Mouse (Mus musculus) right cerebral cortex, postnatal 4 days (tissue): Measurements from ENCODE around the gene Elmo1.
"Not testable (repeated sequence)": the region's sequence is repeated elsewhere in the genome, so short reads cannot be mapped to it uniquely, and the experiment has no call there.

Experiments
- DNase-seq: peaks from one replicate; pipeline ENCODE4 v3.0.0-alpha.2; 2022

The Elmo1 gene

DNA sequence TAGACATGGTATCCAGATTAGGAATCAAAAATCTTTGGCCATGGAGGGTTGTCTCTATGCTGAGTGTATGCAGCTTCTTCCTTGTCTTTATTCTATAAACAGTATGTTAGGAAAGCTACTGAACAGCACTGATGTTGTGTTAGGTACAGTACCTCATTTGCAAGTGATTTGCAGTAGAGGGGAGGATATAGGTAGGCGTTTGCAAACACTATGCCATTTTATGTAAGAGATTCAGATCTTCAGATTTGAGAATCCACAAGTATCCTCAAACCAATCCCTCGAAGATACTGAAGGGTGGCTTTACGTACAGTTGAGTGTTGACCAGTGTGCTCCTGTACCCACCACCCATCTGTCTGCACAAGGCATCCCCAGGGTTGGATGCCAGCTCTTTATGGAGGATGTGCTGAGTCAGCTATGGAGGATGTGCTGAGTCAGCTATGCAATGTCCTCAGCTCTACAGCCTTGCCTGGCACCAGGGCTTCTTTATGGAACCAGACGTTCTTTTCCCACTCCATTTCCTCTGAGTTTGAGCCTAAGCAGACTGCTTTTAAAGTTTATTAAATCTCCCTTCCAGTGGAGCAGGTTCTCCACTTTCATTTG, 465.6 kb downstream of the Elmo1 start:
- DNase-seq = no peak

DNA sequence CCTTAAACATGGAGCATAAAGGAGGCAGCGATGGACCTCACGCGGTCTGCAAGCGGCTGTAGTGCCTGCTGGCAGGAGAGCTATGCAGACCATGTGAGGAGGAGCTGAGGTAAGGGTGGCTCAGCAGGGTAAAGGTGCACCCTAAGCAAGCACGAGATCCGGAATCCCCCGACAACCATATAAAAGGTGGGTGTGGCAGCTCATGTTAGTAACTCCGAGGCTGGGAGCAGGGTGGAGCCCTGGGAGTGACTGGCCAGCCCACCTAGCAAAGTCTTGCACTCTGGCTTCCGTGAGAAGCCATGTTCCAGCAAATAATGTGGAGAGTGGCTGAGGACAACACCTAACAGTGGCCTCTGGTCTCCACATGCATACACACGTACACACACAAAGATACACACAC, 466.3 kb downstream of the Elmo1 start:
- DNase-seq = no peak

DNA sequence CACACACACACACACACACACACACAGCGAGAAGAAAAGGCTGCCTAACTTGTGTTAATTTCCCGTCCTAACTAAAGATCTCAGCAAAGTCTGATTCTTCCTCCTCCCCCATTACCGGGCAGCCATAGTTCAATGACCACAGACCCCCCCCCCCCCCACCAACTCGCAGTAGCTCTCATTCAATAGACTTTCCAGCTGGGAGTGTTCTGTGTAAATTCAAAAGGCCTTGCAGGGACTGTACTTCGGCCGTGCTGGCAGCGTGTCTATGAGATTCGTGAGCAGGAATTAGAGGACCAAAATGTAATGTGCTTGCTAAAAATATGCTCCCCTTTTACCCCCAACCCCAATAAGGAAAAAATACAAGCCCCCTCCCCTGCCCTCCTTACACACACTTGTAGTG, 466.8 kb downstream of the Elmo1 start:
- DNase-seq = no peak

DNA sequence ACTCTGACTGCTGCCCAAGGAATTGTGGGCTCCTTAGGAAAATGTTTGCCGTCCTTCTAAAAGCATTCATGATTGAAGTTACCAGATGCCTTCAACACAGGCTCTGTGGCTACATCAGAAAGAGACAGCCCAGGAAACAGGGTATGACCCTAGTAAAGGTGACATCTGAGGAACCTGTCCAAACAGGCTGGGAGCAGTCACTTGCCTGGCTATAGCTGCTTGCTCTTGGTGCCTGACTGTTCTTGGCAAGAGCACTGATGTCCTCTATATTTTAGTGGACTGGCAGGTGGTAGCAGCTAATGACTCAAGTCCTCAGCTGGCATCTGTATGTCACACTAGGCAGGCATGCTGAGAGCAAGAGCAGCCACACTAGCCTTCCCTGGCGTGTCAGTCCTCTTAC, 468.0 kb downstream of the Elmo1 start:
- DNase-seq = no peak

DNA sequence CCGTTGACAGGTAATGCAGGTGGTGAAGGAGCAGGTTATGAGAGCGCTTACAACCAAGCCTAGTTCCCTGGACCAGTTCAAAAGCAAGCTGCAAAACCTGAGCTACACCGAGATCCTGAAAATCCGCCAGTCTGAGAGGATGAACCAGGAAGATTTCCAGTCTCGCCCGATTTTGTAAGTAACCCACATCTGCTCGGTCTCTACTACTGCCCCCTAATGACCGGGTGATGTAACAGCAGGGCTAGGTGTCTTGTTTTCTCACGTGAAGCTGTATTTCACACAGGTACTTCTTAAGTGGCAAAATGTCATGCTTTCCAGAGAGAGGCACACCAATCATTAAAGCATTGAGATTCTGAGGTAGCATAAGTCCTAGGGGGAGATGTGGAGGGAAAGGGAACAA, 474.0 kb downstream of the Elmo1 start:
- DNase-seq = no peak

DNA sequence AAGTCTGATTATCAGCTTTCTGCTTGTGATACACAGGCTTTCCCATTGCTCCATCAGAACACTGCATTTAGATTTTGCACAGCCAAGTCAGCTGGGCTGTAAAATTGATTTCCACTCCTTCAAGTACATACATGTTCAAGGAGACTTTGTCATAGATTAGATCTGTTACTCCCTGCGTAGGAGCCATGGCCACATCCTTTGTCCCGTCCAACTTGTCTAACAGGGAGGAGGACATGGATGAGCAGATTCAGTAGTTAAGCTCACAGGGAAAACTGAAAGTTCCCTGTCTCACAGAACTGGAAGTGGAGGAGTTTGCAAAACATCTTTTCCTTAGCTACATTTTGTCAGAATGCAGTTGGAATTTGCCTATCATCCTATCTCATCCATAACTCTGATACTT, 484.8 kb downstream of the Elmo1 start:
- no peak for DNase-seq

DNA sequence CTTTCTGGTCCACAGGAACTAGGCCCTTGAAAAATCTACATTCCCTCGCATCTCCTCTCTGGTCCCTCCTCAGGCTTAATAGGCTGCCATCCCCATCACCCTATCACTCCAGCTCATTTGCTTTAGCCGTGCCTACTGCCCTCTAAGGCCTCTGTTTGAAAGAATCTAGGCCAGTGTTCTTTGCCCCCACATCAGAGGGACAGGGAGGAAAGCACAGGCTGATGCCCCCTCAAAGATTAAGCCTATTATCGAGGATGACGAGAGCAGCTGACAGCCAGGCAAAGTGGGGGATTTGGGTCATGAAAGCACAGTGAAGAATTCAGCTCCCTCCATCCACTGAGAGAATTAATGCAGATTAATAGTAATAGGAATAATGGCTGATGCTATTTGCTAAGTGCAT, 495.5 kb downstream of the Elmo1 start:
- no peak for DNase-seq

DNA sequence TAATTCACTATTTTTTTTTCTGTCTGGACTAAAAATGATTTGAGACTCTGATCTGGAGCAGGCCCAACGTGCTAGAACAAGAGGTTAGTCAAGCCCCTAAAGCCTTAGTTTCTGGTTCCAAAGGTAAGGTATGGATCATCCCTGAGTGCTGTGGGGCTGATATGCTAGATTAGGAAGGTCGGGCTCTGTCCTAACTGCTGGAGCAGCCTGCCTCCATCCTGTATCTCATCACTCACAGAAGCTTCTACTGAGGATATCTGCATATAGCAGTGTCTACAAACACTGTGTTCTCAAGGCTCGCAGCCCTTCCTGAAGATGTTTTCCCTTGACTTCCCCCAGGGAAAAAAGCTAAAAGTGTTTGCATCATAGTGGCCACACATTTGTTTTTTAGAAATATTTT, 496.1 kb downstream of the Elmo1 start:
- no peak for DNase-seq

DNA sequence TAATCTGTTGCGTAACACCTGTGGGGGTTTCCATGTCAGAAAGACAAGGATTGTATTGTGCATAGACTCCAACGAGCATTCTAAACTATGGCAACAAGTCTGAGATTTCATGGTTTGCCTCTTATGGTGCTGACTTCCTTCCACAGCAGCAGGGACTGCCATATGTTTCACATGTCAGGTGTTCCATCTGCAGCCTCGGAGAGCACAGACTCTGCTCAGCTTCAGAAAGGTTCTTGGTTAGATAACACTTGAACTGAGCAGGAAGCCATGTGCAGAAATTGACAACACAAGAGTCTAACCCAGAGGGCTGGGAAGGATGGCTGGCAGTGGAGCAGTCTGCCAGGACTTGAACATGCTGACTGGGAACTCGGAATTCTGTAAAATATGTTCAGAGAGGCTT, 500.6 kb downstream of the Elmo1 start:
- DNase-seq = no peak

DNA sequence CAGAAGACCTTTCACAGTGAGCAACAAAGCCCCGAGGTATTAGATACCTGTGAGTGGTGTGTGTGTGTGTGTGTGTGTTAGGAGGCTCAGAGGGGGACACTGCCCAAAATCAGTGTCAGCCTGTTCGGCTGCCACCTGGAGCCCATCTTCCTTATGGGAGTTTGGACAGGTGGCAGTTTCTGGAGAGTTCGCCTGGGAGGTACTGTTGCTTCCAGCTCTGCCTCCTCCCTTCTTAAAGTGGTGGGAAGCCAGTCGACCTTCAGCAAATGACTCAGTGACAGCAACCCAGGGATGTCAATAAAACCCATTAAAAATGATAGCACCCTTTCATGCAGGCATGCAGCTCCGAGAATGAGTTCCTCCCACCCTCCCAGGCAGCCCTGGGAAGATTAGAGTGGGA, 506.9 kb downstream of the Elmo1 start:
- no peak for DNase-seq

DNA sequence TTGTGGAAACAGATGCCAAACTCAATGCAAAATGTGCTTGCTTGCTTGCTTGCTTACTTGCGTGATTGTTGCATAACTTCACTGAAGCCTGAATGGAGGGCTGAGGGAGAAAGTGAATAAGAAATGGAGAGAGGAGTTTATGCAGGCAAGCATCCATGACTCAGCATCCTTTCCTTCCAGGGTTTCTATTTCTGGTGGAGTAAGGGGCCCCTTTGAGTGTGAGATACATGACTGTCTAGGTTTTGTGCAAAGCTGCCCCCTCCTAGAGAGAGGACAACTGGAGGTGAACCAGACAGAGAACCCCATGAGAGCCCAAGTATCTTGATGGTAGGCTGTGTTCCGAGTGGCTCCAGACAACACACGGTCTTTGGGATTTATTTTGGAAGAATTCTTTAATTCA, 508.2 kb downstream of the Elmo1 start:
- no peak for DNase-seq

DNA sequence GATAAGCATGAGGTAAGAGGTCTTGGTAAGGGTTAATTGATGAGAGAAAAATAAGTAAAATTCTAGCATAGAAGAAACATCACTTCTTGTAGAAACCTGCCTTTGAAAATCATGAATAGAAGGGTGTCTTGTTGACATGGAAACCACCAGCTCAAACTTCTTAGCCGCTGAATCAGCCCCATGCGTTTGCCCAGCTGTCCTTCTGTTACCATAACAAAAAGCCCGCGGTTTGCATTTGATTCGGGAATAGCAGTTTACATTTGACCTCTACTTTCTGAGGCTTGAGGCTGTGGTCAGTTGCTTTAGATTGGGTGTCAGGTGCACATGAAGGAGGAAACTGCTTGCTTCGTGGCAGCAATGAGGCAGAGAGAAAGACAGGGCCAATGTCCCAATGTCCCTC, 509.9 kb downstream of the Elmo1 start:
- no peak for DNase-seq

DNA sequence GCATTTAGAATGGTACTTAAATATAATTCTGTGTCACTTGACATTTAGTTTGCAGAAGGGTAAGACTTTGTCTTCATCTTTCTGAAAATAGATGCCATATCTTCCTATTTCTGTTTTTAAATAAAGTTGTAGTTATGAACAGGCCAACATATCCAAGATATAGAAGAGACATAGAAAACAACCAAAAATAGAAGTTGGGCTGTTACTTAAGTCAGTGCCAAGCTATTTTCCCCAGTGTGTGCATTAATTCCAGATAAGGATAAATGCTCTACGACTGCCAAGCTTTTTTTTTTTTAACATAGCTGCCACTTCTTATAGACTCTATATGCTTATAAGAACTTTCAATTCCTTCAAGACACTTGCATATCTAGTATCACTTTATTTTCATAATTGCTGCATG, 511.0 kb downstream of the Elmo1 start:
- DNase-seq = no peak

DNA sequence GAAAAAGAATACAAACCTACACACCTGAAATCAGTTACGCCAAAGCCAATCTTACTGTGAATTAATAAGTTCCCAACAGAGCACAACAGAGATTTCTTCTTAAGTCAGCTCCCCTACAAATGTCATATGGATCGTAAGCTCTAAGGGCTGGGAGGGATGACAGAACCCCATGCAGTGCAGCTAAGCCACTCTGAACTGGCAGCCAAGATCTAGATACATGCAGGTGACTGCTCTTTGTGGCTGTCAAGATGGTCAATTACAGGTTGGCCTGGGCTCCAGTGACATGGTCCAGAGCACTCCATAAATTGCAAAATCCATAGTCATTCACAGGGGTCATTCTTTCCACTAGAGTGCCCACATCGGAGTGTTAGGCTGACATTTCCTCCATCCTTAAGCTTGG, 516.5 kb downstream of the Elmo1 start:
- DNase-seq = no peak

DNA sequence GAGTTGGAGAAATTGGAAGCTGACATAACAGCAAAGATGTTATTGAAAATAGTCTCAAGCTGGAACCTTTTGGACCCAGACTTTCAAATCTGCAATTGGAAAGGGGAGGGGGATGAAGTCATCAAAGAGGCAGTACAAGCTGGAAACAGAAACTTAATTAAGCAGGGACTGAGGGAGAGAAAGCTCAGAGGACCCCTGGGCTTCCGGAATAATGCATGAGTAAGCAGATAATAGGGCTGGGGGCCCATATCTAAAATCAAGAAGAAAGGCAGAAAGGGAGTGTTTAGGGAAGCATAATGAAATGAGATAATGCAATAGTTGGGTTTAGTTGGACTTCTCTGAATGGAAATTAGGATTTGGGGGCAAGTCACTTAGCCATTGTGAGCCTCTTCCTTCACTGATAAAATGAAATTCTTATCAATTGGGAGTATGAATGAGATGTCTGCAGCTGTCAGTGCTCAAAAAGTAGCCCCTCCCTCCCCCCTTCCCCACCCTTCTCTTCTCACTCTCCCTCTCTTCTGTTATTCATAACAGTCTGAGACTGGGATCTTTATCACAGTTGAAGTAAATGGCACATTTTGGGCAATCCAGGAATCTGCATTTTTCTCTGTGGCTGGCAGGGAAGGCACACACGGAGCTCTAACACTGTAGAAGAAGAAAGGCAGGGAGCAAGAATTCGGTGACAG, 518.8 kb downstream of the Elmo1 start:
- no peak for DNase-seq

DNA sequence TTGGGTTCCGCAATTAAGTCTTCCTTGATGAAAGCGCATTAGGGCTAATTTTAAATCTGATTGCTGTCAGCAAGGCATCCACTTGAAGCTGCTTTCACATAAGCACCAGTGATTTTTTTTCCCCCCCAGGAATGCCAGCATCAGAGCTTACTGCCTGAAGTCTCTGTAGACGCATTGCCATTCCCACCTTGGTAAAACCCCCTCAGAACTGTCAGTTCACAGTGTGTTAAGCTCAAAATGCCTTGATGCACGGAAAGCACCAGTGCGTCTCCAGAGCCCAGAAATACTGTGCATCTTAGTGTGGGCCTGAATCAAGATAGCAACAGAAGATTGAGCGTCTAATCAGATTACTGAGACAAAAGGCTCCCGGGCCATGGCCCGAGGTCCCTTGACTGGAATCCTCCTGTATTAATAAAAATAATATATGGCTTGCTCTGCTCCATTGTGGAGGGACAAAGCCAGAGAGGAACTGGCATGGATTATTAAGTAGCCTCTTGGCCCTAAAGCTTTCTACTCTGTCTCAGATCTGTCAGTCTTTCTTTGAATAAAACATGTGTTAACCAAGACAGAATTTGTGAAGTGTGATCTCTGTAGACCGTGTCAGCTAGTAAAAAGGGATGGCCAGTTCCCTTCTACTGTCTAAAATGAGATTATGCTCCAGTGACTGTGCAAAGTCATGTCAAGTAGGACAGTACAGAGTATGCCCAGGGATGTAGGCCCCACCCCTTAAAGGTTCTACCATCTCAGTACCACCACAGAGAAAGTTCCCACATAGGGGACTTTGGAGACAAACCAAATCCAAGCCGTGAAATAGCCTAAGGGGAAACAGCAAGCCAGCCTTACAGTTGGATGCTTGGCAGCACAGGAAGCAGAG, 525.4 kb downstream of the Elmo1 start:
- no peak for DNase-seq

DNA sequence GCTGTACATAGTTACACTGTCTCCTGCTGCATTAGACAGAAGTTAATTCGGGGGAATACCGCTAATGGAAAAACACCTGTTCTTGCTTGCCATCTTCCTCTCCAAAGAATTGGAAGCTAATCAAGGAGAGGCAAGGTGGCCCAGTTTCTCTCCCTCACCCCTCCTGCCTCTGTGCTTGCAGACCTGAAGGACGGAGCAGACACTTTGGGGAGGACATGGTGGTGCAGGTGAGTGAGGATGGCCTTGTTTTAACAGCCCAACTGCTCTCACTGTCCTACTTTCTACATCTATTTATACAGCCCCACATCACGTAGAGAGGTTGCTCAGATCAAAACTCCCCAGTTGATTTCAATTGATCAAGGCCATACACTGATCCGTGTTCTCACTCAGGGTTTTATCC, 529.5 kb downstream of the Elmo1 start:
- DNase-seq = no peak

DNA sequence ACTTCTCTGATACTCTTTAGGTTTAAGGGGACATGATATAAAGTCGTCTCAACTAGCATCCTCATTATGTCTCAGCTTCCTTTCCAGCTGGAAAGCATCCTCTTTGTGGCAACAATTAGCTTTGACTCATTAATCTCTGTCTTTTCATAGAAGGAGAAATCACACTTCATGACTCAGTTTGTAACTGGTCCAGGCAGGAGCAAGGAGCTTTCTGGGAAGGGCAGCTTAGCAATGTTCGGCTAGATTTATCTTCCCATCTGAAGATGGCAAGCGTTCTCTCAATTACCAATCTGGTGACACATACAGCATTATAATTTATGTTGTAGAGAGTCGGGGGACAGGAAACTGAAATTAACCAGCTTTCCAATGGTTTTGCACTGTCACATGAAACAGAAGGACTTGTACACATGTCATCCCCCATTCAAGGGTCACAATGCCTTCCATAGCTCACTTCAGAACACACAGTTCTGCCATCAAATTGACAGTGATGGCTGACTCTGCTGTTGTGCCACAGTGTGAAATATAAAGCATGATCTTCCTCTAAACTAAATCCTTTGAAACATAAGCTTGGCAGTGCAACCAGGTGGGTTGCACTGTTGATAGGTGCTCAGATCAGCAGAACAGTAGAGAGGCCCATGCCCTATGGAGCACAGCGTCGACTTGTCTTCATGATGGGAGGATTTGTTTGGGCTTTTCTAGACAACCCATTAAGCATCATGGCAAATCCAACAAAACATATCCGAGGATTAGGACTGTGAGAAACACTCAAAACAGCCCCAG, 532.9 kb downstream of the Elmo1 start:
- no peak for DNase-seq

DNA sequence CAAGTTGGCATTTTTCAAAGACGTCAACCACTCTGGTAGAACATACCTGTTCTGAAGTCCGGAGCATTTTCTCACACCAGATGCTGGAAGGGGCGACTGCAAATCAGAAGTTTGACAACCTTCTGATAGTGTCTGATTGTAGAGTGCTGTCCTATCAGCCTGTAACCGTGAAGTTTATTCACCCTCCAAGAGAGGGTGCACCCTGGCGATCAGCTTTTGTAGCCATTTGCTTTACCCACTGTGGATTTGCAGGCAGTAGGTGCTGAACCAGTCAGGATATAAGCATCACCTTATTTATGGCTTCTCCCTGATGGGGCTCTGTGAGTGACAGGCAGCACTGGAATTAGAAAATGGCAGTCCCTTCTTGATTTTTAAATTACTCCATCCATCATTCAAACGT, 537.4 kb downstream of the Elmo1 start:
- no peak for DNase-seq

DNA sequence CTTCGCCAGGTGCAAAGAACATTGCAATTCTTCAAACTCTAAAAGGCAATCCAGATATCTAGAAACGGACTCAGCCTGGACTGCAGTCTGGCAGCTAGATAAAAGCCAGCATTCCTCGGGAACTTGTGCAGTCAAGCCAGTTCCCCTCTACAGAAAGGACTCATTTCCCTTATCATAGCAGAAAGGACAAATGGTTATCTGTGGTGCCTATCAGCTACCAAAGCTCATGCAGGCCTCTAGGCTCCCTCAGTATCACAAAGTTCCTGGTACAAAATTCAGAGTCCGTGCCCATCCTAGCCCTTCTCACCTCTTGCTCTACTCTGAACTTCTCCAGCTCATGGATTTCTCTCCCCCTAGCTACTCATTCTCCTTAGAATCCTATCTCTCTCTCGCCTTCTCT, 542.1 kb downstream of the Elmo1 start:
- no peak for DNase-seq

DNA sequence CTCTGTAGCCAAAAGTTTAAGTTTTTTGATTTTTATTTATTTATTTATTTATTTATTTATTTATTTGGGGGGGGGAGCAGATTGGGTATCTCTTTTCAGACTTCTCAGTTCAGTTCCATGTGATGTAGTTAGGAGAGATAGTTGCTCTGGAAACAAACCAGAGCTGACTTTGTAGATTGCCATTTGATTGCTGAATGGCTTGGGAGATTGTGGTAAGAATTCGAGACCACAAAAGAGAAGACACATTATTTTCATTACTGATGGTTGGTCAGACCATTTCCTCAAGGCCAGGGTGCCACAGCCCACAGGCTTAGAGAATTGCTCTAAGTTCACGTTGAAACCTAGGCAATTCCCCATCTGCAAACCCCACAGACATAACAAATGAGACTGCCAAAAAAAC, 544.3 kb downstream of the Elmo1 start:
- DNase-seq = not testable (repeated sequence)

DNA sequence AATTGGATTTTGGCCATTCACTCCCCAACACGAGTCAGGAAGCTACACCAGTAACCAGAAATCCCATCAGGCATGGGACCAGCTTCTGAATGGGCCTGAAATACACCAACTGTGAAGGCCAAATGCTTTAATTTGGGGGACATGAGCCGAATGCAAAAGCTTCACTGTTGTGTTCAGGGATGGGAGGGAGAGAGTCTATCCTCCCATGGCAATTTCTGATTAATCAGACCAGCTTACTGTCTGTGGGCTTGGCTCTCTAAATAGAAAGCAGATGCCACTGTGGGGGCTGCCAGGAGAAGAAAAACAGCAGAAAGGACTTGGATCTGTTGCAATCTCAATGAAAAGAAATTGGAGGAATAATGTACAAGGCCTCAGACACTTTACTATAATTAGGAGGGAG, 545.2 kb downstream of the Elmo1 start:
- DNase-seq = peak; percentile 8
